Mouse (Mus musculus) erythroblast, embryonic 14.5 days (primary cell): ENCODE measurements around the gene Asf1a.

Source experiments
- GATA1 ChIP-seq: IDR thresholded peaks from 2 replicates; pipeline ENCODE4 v1.6.1; 2012; ENCODE audit warnings: low read length, inconsistent platforms, mixed read lengths
- TAL1 ChIP-seq: IDR thresholded peaks from 3 replicates; pipeline ENCODE4 v1.6.1; 2012; ENCODE audit warnings: low read length, inconsistent platforms, mixed read lengths

- TF ChIP-seq TAL1 (no peak), GATA1 (no peak)
Measured at GRCm38 (mm10) chr10:53597121-53597881, 744 bp downstream of the Asf1a start.
